Mouse (Mus musculus) liver, embryonic 14.5 days (tissue): ENCODE measurements around the gene Naxd. TPM values are rescaled to one million over a fixed set of nuclear protein-coding genes. Genes with fewer than 3 reads are reported as not detected.

Experiments
- ATAC-seq: fragments of 200-750 bp; cut with Nextera tagmentation; 2 replicates; pipeline ENCODE4 v1.8.0; 2017; ENCODE audit warnings: moderate number of reproducible peaks, mild to moderate bottlenecking, moderate library complexity; ENCODE audit not compliant: insufficient read depth
- DNase-seq, 3 experiments: peaks; one replicate each; pipeline ENCODE4 v3.0.0-alpha.2; 2012 to 2013; ENCODE audit warnings: low read depth in 3 of 3, low spot score in 3 of 3
- H3K27ac ChIP-seq: fragments of 300-500 bp; sonication (generic); 2 replicates; pipeline ENCODE4 v1.5.1; 2014; ENCODE audit warnings: moderate library complexity, mild to moderate bottlenecking, control low read depth, inconsistent platforms
- H3K27me3 ChIP-seq: fragments of 300-500 bp; sonication (generic); 2 replicates; pipeline ENCODE4 v1.6.1; 2014; ENCODE audit warnings: mild to moderate bottlenecking, low read length, moderate library complexity; ENCODE audit not compliant: control insufficient read depth, insufficient read depth
- H3K36me3 ChIP-seq: fragments of 300-500 bp; sonication (generic); replicated peaks from 2 replicates; pipeline ENCODE4 v1.6.1; 2014; ENCODE audit warnings: low read depth; ENCODE audit not compliant: control insufficient read depth, insufficient read depth
- H3K4me1 ChIP-seq, 2 experiments: fragments of 200-500 bp in 1 of 2; fragments of 300-500 bp in 1 of 2; sonication (generic) in 1 of 2; replicated peaks; 2 replicates each; pipeline ENCODE4 v1.6.1; 2012 to 2014; ENCODE audit warnings: antibody characterized with exemption in 1 of 2, inconsistent platforms in 1 of 2, low read length in 1 of 2; ENCODE audit not compliant: control insufficient read depth in 2 of 2, insufficient read depth in 2 of 2
- H3K4me2 ChIP-seq: fragments of 300-500 bp; sonication (generic); 2 replicates; pipeline ENCODE4 v1.6.1; 2014; ENCODE audit warnings: low read depth, mild to moderate bottlenecking, control low read depth, moderate library complexity
- H3K4me3 ChIP-seq, 2 experiments: fragments of 200-500 bp in 1 of 2; fragments of 300-500 bp in 1 of 2; sonication (generic) in 1 of 2; 2 replicates each; pipeline ENCODE4 v1.5.1; 2012 to 2014; ENCODE audit warnings: low read depth in 2 of 2, low read length in 2 of 2, mild to moderate bottlenecking in 2 of 2, control low read depth in 1 of 2, inconsistent platforms in 1 of 2, moderate library complexity in 1 of 2; ENCODE audit not compliant: insufficient read depth in 1 of 2
- H3K9ac ChIP-seq: fragments of 300-500 bp; sonication (generic); replicated peaks from 2 replicates; pipeline ENCODE4 v1.6.1; 2014; ENCODE audit warnings: mild to moderate bottlenecking, control low read depth, moderate library complexity
- H3K9me3 ChIP-seq: fragments of 300-500 bp; sonication (generic); 2 replicates; pipeline ENCODE4 v1.6.1; 2016; ENCODE audit warnings: low read length, mixed read lengths; ENCODE audit not compliant: control insufficient read depth
- CTCF ChIP-seq: IDR thresholded peaks from 2 replicates; pipeline ENCODE4 v1.5.1; 2016; ENCODE audit warnings: antibody characterized with exemption, low read depth, control low read depth
- EP300 ChIP-seq: IDR thresholded peaks from 2 replicates; pipeline ENCODE4 v1.6.1; 2016; ENCODE audit warnings: antibody characterized with exemption, low read depth
- WGBS: fragments of 180-500 bp; shearing (Covaris S2); extraction: QIAGEN DNeasy Blood & Tissue Kit; methylation state at CpG from one replicate; pipeline ENCODE4 v1.1.7; 2014; ENCODE audit not compliant: insufficient replicate concordance; 5-methylcytosine and 5-hydroxymethylcytosine counted together
- polyA plus RNA-seq, 2 experiments: library from polyadenylated mRNA; depleted of rRNA in 1 of 2; stranded (reverse) in 1 of 2; unstranded in 1 of 2; fragments of >200 nt; fragmentation: Nextera tagmentation in 1 of 2; extraction: Ambion mirVana in 1 of 2; gene quantifications; 2 replicates each; pipeline versions ENCODE4 v1.2.1 to v1.2.3; 2012 to 2014

The Naxd gene
- polyA plus RNA-seq (2012; rRNA removed) = 26.9 and 29.8 TPM in 2 replicates
- polyA plus RNA-seq (2014; fragmentation: Nextera tagmentation; extraction: Ambion mirVana) = 31.9 and 33.0 TPM in 2 replicates

GRCm38 (mm10) chr8:11497017-11497990 lies at the start of gene Naxd:
Naxd (plus strand) TSS chr8:11497506.
- 4% methylated on average over 72 of the region's 73 CpGs for WGBS
- H3K36me3 ChIP-seq = no peaks in the 10 kb centered on the region
- no peaks in the 10 kb centered on the region for H3K9me3 ChIP-seq
- ATAC-seq (peak; percentile 99), DNase-seq (peak; percentile 82 to 84 (median 83))
- peak within 1 kb of the TSS; percentile 82 to 91 for H3K4me3 ChIP-seq
- H3K27ac ChIP-seq = peak within 1 kb of the TSS; percentile 14; the same call in 1 of the 2 replicates
- peak within 1 kb of the TSS; percentile 93 for H3K9ac ChIP-seq
- peaks cover 15 to 20% of the 10 kb centered on the region in 2 experiments for H3K4me1 ChIP-seq
- TF ChIP-seq CTCF = peak; percentile 9; the same call in 1 of the 2 replicates
- no peak for TF ChIP-seq EP300
- H3K4me2 ChIP-seq = peak within 1 kb of the TSS; percentile 96
- H3K27me3 ChIP-seq = no peaks in the 10 kb centered on the region; the same call in 1 of the 2 replicates

DNA sequence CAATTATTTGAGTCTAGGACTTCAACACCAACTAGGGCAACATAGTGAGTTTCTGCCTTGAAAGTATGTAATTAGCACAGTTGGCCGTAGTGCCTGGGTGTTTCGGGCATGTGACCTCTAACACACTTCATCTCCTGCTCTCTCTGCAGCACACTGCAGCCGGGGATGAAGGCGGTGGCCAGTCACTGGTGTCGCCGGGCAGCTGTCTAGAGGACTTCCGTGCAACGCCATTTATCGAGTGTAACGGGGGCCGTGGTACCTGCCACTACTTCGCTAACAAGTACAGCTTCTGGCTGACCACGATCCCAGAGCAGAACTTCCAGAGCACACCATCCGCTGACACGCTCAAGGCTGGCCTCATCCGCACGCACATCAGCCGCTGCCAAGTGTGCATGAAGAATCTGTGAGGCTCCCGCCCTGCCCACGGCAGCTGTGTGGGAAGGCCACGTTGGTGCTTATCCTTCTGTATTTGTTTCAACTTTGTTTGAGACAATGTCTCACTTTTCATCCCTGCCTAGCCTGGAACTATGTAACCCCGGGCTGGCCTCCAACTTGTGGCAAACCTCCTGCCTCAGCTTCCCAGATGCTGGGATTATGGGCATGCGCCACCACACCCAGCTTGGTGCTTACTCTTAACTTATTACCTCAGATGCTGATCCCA lies 49.3 kb upstream of the Naxd start:
- H3K36me3 ChIP-seq = no peaks in the 10 kb centered on the region
- H3K27me3 ChIP-seq = no peaks in the 10 kb centered on the region
- no peaks in the 10 kb centered on the region for H3K9me3 ChIP-seq
- DNase-seq = no peak
- no peak overlapping the region for H3K9ac ChIP-seq
- H3K4me1 ChIP-seq = peaks cover 0 to 11% of the 10 kb centered on the region in 2 experiments; a peak in 1 of 4 replicates
- no peak overlapping the region for H3K27ac ChIP-seq
- no peak overlapping the region for H3K4me3 ChIP-seq
- no peak for ATAC-seq
- H3K4me2 ChIP-seq = no peak overlapping the region
- WGBS = 73% methylated on average over 23 of the region's 23 CpGs
- no peak for TF ChIP-seq CTCF
- TF ChIP-seq EP300 = no peak

GRCm38 (mm10) chr8:11450184-11451113 lies 46.9 kb upstream of the Naxd start:
- Histone ChIP-seq H3K4me1 (0 out of 4 replicates have a peak, but pooled peaks cover 0 to 2% of the 10 kb centered on the region in 2 experiments), H3K4me3 (no peak overlapping the region), H3K27me3 (no peaks in the 10 kb centered on the region), H3K9ac (no peak overlapping the region), H3K27ac (no peak overlapping the region), H3K4me2 (no peak overlapping the region), H3K36me3 (no peaks in the 10 kb centered on the region), H3K9me3 (no peaks in the 10 kb centered on the region)
- DNase-seq (no peak), ATAC-seq (peak; percentile 39; the same call in 1 of the 2 replicates)
- TF ChIP-seq EP300 (no peak), CTCF (peak; percentile 65)
- 27% methylated on average over 8 of the region's 8 CpGs for WGBS

DNA sequence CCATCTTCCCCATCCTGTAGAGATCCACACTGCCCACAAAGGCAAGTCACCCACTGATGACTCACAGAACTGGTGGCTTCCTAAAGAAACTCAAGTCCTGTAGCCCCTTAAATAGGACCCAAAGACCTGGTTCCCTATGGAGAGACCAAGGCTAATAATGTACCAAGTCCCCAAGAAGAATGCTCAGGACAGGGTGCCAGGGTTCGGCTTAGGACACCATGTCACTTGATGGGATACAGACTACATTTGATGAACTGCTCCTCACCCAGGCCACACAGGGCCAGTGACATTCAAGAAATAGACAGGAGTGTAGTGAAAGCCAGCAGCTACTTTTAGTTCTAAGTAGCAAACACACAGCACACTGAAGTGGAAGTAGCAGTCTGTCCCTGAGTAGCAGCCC lies 45.2 kb upstream of the Naxd start:
- H3K4me3 ChIP-seq = no peak overlapping the region
- no peaks in the 10 kb centered on the region for H3K9me3 ChIP-seq
- 65% methylated on average over 1 of the region's 1 CpGs for WGBS
- H3K4me1 ChIP-seq = peaks cover 0 to 4% of the 10 kb centered on the region in 2 experiments; a peak in 1 of 4 replicates
- H3K9ac ChIP-seq = no peak overlapping the region
- no peak overlapping the region for H3K27ac ChIP-seq
- no peak for DNase-seq
- ATAC-seq = no peak
- H3K36me3 ChIP-seq = no peaks in the 10 kb centered on the region
- H3K4me2 ChIP-seq = no peak overlapping the region
- H3K27me3 ChIP-seq = no peaks in the 10 kb centered on the region
- TF ChIP-seq EP300 (no peak), CTCF (no peak)
